Mouse (Mus musculus): Measurements from ENCODE around the gene Plvap. TPM values are rescaled to one million over a fixed set of nuclear protein-coding genes. Genes with fewer than 3 reads are reported as not detected.

Gene Plvap
- total RNA-seq, 2 experiments from 2014 or later, result 23.0 to 30.9 TPM

DNA sequence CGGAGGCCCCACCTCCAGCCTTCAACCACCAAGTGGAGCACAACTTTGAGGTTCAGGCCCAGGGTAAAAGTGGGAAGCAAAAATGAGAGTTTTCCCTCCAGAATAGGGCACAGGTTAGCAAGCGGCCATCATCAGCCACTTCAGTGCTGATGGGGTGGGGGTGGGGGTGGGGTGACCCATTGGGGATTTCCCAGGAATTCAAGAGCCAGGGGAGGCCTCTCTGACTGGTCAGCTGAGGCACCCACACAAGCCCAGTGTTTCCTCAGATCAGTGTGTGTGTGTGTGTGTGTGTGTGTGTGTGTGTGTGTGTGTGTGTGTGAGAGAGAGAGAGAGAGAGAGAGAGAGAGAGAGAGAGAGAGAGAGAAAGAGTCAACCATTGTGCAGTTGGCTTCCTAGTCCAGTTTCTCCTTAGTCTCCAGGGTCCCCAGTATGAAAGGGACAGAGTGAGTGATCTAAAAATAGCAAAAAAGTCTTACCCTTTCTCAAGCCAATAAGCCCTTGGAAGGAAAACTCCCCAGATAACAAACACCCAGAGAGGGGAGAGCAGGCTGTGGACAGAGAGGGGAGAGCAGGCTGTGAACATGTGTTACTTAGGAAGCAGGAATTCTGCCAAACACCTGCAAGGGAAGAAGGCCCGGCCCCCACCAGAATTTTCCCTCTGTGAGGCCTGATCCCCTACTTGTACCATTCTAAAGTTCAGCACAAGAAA, 15.8 kb upstream of the Plvap start:
- DNase-seq, result peak in 1 of 2 experiments; percentile 33

DNA sequence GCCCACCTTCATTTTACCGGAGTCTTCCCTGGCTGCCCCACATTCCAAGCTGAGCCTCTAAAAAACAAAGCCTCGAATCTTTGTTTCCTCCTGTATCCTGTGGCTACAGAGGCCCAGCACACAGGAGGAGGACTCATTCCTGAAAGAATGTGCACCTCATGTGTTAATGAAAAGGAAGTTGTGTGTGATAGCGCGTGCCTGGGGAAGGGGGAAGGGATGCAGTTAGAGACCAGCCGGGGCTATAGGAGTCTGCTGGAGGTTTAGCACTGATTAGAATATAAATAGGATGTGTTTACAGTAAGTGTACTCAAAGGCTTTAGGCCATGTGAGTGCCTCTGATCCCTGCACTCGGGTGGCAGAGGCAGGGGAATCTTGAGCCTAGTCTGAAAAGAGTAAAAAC, 14.7 kb upstream of the Plvap start:
- no peak for DNase-seq

DNA sequence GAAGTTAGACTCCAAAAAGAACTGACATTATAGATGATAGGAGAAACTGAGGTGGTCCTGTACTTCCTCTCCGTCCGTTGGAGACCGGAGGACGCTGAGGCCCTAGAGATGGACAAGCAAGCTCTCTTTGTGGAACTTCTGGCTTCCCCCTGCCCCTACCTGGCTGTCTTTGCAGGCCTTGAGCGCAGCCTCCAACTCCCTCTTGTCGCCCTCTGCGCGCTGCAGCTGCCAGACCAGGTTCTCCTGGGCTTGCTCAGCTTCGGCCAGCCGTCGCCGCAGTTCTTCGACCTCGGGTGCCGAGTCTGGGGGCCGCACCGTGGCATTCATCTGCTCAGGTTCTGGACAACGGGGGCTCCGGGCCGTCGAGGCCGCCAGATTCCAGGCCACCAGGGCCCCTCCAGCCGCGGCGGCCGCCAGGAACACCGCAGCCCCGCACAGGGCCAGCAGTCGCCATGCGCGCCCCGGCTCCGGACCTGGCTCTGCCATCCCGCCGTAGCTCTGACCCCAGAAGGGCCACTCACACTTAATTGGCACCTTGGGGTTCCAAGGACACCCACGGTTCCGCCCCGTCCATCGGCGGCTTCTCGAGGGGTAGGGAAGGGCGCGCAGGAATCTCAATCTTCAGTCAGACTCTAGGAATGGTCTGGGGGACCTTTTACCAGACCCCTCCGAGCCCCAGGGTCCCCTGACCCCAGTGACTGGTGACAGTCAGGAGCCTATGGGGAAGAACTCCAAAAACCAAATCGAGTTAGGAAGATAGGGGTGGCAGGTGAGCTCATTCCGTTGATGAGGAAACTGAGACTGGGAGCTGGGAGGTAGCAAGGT, 13.9 kb upstream of the Plvap start, which contains the start of gene Ccdc194:
Gene Ccdc194, minus strand, starts transcription at position 486 of the 825 bp plus-strand sequence.
- no peak for DNase-seq

- peak; percentile 95 to 99 for DNase-seq
Measured at GRCm38 (mm10) chr8:71521634-71522033, 10.1 kb upstream of the Plvap start.

GRCm38 (mm10) chr8:71519037-71519825, 7.7 kb upstream of the Plvap start:
- DNase-seq, result peak; percentile 65 to 85

DNA sequence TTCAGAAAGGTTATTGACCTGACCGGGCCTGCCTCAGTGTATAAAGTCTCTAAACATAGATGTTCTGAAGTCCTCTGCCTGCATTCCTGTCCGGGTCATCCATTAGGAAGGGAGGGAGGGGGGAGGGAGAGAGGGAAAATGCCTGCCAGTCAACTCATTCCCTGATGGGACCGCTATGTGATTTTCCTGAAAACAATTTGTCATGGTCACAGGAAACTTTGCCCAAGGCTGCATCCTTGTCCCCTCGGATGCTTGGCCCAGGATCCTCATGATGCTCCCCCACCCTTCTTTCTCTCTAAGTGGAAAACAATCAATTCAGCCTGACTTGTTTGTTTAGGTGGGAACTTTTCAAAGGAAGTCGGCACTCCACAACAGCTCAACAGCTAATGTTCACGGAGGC, 5.2 kb upstream of the Plvap start:
- no peak for DNase-seq

- DNase-seq, result no peak
Measured at GRCm38 (mm10) chr8:71515043-71515442, 3.5 kb upstream of the Plvap start.

GRCm38 (mm10) chr8:71513018-71513754, 1.6 kb upstream of the Plvap start:
- peak in 1 of 2 experiments; percentile 31 for DNase-seq

DNA sequence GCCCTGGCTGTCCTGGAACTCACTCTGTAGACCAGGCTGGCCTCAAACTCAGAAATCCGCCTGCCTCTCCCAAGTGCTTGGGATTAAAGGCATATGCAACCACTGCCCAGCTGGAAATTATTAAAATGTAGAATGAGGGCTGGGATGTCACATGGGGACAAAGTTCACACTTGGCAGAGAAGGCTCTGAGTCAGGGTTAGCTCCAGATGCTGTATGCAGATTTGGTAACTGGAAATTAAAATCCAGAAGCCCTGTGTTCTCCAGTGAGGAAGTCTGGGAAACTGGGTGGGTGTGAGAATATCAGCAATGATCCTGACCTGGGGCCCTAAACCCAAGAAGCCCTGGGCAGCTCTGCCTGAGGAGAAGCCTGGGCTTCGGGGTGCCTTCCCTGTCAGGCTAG, 2.2 kb downstream of the Plvap start:
- DNase-seq, result peak; percentile 39 to 61

GRCm38 (mm10) chr8:71507589-71508104, 3.9 kb downstream of the Plvap start:
- DNase-seq, result peak; percentile 81 to 86

- DNase-seq, result peak; percentile 60 to 72
Measured at GRCm38 (mm10) chr8:71505979-71506378, 5.6 kb downstream of the Plvap start.

GRCm38 (mm10) chr8:71505326-71505725, 6.2 kb downstream of the Plvap start:
- DNase-seq, result no peak

GRCm38 (mm10) chr8:71504349-71504748, 7.2 kb downstream of the Plvap start:
- no peak for DNase-seq

DNA sequence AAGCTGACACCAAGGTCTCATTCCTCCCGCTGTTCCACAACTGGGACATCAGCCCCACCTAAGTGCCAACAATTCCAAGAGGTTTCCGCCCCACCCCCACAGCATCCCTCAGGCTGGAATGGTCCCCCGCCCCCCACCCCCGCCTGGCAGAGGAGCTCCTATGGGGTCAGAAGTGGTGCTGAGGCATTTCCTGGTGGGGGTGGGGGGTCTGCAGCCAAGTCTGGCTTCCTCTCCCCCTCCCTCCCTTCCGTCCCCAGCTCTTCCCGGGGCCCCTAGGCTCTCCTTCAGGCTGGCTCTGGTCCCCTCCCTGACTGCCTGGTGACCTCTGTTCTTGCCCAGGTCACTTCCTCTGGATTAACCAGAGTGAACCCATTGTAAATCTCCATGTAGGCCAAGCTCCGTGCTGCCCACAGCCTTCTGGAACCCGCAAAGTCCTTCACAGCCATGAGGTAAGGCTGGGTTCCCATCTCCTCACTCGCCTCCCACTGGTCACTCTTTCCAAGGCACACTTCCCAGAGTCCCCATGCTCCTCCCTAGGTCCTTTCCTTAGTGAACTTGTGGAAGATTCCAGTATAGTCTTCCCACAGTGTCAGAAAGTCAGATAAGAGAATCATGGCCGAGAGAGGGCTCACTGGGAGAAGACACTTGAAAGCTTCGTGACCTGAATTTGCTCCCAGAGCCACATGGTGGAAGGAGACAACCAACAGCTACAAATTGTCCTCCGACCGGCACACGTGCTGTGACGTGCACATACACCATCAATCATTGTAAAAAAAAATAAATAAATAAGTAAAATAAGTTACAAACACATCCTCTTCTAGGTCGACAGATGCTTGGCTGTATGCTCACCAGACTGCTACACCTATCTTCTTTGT, 12.5 kb downstream of the Plvap start:
- peak; percentile 27 to 48 for DNase-seq

- peak; percentile 58 to 82 for DNase-seq
Measured at GRCm38 (mm10) chr8:71497881-71498501, 13.6 kb downstream of the Plvap start.

GRCm38 (mm10) chr8:71497077-71497645, 14.4 kb downstream of the Plvap start:
- DNase-seq, result no peak

DNA sequence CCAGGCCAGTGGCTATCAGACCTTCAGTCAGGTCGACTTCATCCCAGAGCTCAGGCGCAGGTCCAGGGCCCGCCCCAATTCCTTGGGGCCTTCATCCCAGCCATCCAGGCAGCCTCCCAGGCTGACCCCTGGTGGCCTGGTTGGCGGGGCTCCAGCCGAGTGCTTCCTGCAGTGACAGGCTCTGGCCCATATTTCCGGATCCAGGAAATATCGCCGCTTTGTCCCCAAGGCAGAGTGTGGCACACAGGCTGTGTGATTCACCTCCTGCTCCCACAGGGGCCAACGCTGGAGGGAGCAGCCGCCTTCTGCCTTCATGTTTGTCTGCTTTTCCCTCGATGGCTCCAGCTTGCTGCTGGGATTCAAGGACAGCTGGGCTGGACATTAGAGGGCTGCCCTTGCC, 15.1 kb downstream of the Plvap start:
- DNase-seq, result peak; percentile 94 to 96

DNA sequence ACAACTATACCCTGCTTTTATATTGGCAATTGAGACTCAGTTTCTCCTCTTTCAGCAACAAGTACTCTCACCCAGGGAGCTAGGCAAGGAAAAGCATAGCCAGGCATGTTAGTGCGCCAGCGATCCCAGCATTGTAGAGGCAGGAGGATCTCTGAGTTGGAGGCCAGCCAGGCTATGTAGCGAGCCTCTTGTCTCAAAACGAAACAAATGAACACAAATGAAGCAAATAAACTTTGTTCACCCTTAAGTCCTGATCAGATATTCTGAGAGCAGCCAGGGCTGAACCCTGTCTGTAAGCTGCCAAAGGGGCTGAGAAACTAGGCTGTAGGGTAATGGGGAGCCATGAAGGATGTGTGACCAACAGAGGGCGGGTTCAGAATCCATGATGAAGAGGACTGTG, 15.7 kb downstream of the Plvap start:
- peak; percentile 22 to 49 for DNase-seq

DNA sequence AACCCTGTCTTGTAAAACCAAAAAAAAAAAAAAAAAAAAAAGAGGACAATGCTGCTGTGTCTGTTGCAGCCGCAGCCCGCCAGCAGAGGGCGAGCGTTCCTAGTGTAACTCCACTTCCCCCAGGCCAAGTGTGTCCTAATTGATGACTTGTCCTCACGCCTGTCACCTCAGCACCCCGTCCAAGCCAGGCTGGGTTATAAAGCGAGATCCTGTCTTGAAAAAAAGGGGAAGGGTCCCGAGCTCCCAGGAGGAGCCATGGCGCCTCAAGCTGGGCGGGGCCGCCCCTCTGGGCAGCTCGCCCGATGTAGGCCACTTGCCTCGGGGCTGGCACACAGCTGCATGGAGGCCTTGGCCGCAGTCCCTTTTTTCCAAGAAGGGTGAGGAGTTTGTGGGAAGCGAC, 16.5 kb downstream of the Plvap start:
- peak; percentile 91 to 92 for DNase-seq

DNA sequence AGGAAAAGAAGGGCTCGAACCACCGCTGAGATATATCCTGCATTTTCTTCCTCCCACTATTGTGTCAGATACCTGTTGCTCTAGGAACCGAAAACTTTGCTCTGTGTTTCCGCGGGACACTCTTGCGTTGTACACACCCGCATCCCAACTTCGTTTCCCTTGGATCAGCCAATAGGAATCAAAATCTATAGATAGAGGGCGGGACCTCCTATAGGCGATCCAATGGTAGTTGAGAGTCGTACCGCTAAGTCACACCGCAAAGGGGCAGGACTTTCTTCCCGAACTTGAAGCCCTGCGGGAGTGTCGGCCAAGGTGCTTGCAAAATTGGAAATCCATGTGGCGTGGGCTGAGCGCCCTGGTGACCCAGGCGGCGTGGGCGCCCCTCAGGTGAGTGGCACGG, 23.1 kb downstream of the Plvap start:
- peak; percentile 95 to 96 for DNase-seq
